Mouse (Mus musculus) lung, postnatal 0 days (tissue): ENCODE data around the gene Ssbp3. TPM values are rescaled to one million over a fixed set of nuclear protein-coding genes. Genes with fewer than 3 reads are reported as not detected.

Source experiments
- ATAC-seq: fragments of 200-750 bp; cut with Nextera tagmentation; 2 replicates; pipeline ENCODE4 v1.8.0; 2017; ENCODE audit warnings: moderate library complexity
- DNase-seq: peaks from one replicate; pipeline ENCODE4 v3.0.0-alpha.2; 2016; ENCODE audit warnings: low spot score
- H3K27ac ChIP-seq: fragments of 300-500 bp; sonication (generic); 2 replicates; pipeline ENCODE4 v1.5.1; 2014; ENCODE audit warnings: antibody characterized with exemption, mild to moderate bottlenecking, low read length, mixed read lengths
- H3K27me3 ChIP-seq: fragments of 300-500 bp; sonication (generic); replicated peaks from 2 replicates; pipeline ENCODE4 v1.6.1; 2014; ENCODE audit warnings: low read length, mixed read lengths; ENCODE audit not compliant: insufficient read depth
- H3K36me3 ChIP-seq: fragments of 300-500 bp; sonication (generic); 2 replicates; pipeline ENCODE4 v1.6.1; 2014; ENCODE audit warnings: low read length, mixed read lengths; ENCODE audit not compliant: insufficient read depth
- H3K4me1 ChIP-seq: fragments of 300-500 bp; sonication (generic); 2 replicates; pipeline ENCODE4 v1.6.1; 2014; ENCODE audit warnings: antibody characterized with exemption, low read depth, low read length, mixed read lengths; ENCODE audit not compliant: insufficient read depth
- H3K4me2 ChIP-seq: fragments of 300-500 bp; sonication (generic); replicated peaks from 2 replicates; pipeline ENCODE4 v1.6.1; 2014; ENCODE audit warnings: low read depth, mild to moderate bottlenecking, low read length, moderate library complexity, mixed read lengths
- H3K4me3 ChIP-seq: fragments of 300-500 bp; sonication (generic); 2 replicates; pipeline ENCODE4 v1.5.1; 2014; ENCODE audit warnings: low read depth, low read length
- H3K9ac ChIP-seq: fragments of 300-500 bp; sonication (generic); replicated peaks from 2 replicates; pipeline ENCODE4 v1.6.1; 2014; ENCODE audit warnings: low read depth, mild to moderate bottlenecking
- H3K9me3 ChIP-seq: fragments of 300-500 bp; sonication (generic); 2 replicates; pipeline ENCODE4 v1.6.1; 2016; ENCODE audit warnings: low read length, mixed read lengths
- CTCF ChIP-seq: IDR thresholded peaks from 2 replicates; pipeline ENCODE4 v1.5.1; 2016; ENCODE audit warnings: antibody characterized with exemption, mild to moderate bottlenecking
- EP300 ChIP-seq: IDR thresholded peaks from 2 replicates; pipeline ENCODE4 v1.6.1; 2016; ENCODE audit warnings: antibody characterized with exemption, mild to moderate bottlenecking, control low read depth
- WGBS: fragments of 180-500 bp; shearing (Covaris S2); extraction: QIAGEN DNeasy Blood & Tissue Kit; methylation state at CpG from one replicate; pipeline ENCODE4 v1.1.7; 2014; 5-methylcytosine and 5-hydroxymethylcytosine counted together
- polyA plus RNA-seq: library from polyadenylated mRNA; unstranded; fragments of >200 nt; fragmentation: Nextera tagmentation; extraction: Ambion mirVana; gene quantifications from 2 replicates; pipeline ENCODE4 v1.2.1, GENCODE M21; 2015

The Ssbp3 gene
- polyA plus RNA-seq, 1 experiment from 2014 or later: 40.2 TPM

DNA sequence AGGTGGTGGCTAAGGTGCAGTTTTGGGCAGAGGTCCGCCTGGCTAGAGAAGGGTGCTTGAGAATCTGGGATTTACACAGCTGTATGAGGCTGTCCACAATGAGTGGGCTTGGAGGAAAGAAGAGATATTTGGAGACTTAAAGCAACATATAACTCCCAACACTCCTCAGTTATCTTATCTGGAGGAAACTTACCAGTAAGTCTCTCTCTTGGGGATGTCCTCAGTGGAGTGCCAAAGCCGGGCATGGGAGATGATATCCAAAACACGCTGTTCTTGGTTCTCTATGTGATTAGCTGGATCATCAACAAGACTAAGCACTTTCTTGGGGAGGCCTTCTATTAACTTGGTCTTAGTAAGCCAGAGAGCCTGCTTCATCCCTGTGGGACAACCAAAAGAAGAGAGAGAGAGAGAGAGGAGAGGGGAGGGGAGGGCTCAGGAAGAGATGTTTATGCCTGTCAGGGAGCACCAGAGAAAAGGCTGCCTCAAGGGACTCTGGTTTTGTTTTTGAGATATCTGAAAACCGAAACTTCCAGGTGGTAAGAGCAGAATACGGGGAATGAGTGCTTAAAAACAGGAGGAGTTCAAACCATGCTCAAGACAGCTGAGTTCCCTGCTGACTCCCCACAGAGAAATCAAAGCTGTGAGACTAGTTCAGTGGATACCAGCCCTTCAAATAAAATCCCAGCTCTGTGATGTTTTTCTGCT, 154.0 kb downstream of the Ssbp3 start:
- WGBS: 88% methylated on average over 5 of the region's 5 CpGs
- Histone ChIP-seq H3K36me3 (peaks cover 33% of the 10 kb centered on the region), H3K4me2 (no peak overlapping the region)

GRCm38 (mm10) chr4:107066252-107067124, 156.0 kb downstream of the Ssbp3 start, which contains the start of the genes Mrpl37 and Cyb5rl:
Gene Mrpl37 (minus strand): TSS chr4:107066868.
Gene Cyb5rl (plus strand): TSS chr4:107066988.
- H3K4me3 ChIP-seq: peak within 1 kb of the TSS; percentile 61
- H3K27me3 ChIP-seq: no peaks in the 10 kb centered on the region
- H3K27ac ChIP-seq: peak within 1 kb of the TSS; percentile 77
- H3K9me3 ChIP-seq: no peaks in the 10 kb centered on the region
- H3K36me3 ChIP-seq: peaks cover 19% of the 10 kb centered on the region
- peak within 1 kb of the TSS; percentile 96 for H3K4me2 ChIP-seq
- H3K4me1 ChIP-seq: peaks cover 7% of the 10 kb centered on the region; the same call in 1 of the 2 replicates
- WGBS: under 1% methylated on average over 60 of the region's 60 CpGs
- peak within 1 kb of the TSS; percentile 54 for H3K9ac ChIP-seq
- TF ChIP-seq CTCF (peak; percentile 38), EP300 (no peak)
- DNase-seq (peak; percentile 99), ATAC-seq (peak; percentile 99)

More for the DNA sequence above, 154.0 kb downstream of the Ssbp3 start:
- Histone ChIP-seq H3K9ac (no peak overlapping the region), H3K4me3 (no peak overlapping the region), H3K9me3 (no peaks in the 10 kb centered on the region), H3K4me1 (peaks cover 7% of the 10 kb centered on the region; the same call in 1 of the 2 replicates), H3K27me3 (no peaks in the 10 kb centered on the region), H3K27ac (no peak overlapping the region)
- no peak for ATAC-seq
- no peak for DNase-seq
- TF ChIP-seq EP300: no peak
- TF ChIP-seq CTCF: no peak

- peak overlapping the region; percentile 61 for H3K4me3 ChIP-seq
- ATAC-seq: peak; percentile 63
- DNase-seq: peak; percentile 64
- H3K4me1 ChIP-seq: peaks cover 7% of the 10 kb centered on the region; the same call in 1 of the 2 replicates
- no peaks in the 10 kb centered on the region for H3K27me3 ChIP-seq
- TF ChIP-seq CTCF: no peak
- 0 out of 2 replicates have a peak, but pooled peaks have one; percentile 21 for TF ChIP-seq EP300
- H3K27ac ChIP-seq: peak overlapping the region; percentile 77
- H3K4me2 ChIP-seq: peak overlapping the region; percentile 96
- H3K9me3 ChIP-seq: no peaks in the 10 kb centered on the region
- peaks cover 18% of the 10 kb centered on the region for H3K36me3 ChIP-seq
- H3K9ac ChIP-seq: peak overlapping the region; percentile 54
- 3% methylated on average over 33 of the region's 33 CpGs for WGBS
Observed at GRCm38 (mm10) chr4:107067151-107067840, 156.8 kb downstream of the Ssbp3 start.

- no peaks in the 10 kb centered on the region for H3K27me3 ChIP-seq
- no peak overlapping the region for H3K9ac ChIP-seq
- no peaks in the 10 kb centered on the region for H3K36me3 ChIP-seq
- WGBS: 76% methylated on average over 9 of the region's 9 CpGs
- no peak for ATAC-seq
- no peak overlapping the region for H3K4me3 ChIP-seq
- TF ChIP-seq CTCF (no peak), EP300 (no peak)
- H3K27ac ChIP-seq: no peak overlapping the region
- DNase-seq: no peak
- no peaks in the 10 kb centered on the region for H3K4me1 ChIP-seq
- H3K4me2 ChIP-seq: no peak overlapping the region
- no peaks in the 10 kb centered on the region for H3K9me3 ChIP-seq
Observed at GRCm38 (mm10) chr4:107072343-107072742, 161.8 kb downstream of the Ssbp3 start.

- H3K27ac ChIP-seq: no peak overlapping the region
- no peak for TF ChIP-seq CTCF
- H3K36me3 ChIP-seq: no peaks in the 10 kb centered on the region
- DNase-seq (no peak), ATAC-seq (no peak)
- H3K4me3 ChIP-seq: no peak overlapping the region
- H3K27me3 ChIP-seq: no peaks in the 10 kb centered on the region
- no peaks in the 10 kb centered on the region for H3K9me3 ChIP-seq
- H3K4me2 ChIP-seq: no peak overlapping the region
- no peak overlapping the region for H3K9ac ChIP-seq
- H3K4me1 ChIP-seq: no peaks in the 10 kb centered on the region
- WGBS: 63% methylated on average over 5 of the region's 5 CpGs
Observed at GRCm38 (mm10) chr4:107075456-107075855, 165.0 kb downstream of the Ssbp3 start.

DNA sequence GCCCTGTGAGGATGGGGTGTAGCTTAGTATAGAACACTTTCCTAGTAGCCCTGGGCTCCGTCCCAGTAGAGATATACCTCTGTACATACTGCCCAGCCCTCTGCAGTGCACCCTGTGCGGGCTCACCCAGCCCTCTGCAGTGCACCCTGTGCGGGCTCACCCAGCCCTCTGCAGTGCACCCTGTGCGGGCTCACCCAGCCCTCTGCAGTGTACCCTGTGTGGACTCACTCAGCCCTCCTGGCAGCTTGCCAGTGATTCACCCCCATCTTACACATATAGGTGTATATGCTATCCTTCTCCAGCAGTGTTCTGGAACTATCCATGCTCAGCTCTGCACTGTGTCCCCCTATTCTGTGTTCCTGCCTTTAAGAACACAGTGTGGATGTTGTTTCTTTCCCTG, 168.4 kb downstream of the Ssbp3 start:
- no peak overlapping the region for H3K9ac ChIP-seq
- WGBS: 67% methylated on average over 4 of the region's 4 CpGs
- ATAC-seq: no peak

More for the DNA sequence above, 168.4 kb downstream of the Ssbp3 start:
- DNase-seq: no peak
- H3K4me1 ChIP-seq: no peaks in the 10 kb centered on the region
- H3K4me2 ChIP-seq: no peak overlapping the region
- no peak overlapping the region for H3K4me3 ChIP-seq
- TF ChIP-seq EP300 (no peak), CTCF (no peak)
- no peaks in the 10 kb centered on the region for H3K9me3 ChIP-seq
- no peaks in the 10 kb centered on the region for H3K36me3 ChIP-seq
- no peak overlapping the region for H3K27ac ChIP-seq
- no peaks in the 10 kb centered on the region for H3K27me3 ChIP-seq
